Mouse (Mus musculus): ENCODE results near the gene Aloxe3. TPM values are rescaled to one million over a fixed set of nuclear protein-coding genes. Genes with fewer than 3 reads are reported as not detected.

Gene Aloxe3
- not detected for total RNA-seq (2021)
- long read RNA-seq, experiment 1: 0 reads
- long read RNA-seq, experiment 2: 0 reads

GRCm38 (mm10) chr11:69125852-69125918 is at the start of gene Aloxe3:
Gene Aloxe3 (plus strand): TSS chr11:69125896.
- DNase-seq: no peak
- intact Hi-C loops (cut with DNase I; ENCODE audit: low total_unique reads): no loop called here

DNA sequence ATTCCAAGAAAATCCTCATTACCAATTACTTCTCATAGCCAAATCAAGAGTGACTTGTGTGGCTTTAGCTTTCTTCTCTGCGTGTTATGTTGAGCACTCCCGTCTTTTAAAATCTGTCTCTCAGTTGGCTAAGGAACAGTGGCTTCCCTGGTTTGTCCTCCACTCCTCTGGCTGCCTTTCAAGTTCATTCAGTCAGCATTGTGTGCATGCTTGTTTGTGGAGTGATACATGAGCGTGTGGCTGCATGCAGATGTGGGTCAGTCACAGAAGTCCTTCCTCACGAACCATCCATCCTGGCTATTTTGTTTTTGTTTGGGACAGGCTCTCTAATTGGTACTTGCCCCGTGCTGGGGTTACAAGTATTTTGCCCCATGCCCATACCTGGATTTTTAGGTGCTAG is 49.1 kb upstream of the Aloxe3 start:
- DNase-seq: no peak
- intact Hi-C loops (cut with DNase I; ENCODE audit: low total_unique reads): no loop called here

DNA sequence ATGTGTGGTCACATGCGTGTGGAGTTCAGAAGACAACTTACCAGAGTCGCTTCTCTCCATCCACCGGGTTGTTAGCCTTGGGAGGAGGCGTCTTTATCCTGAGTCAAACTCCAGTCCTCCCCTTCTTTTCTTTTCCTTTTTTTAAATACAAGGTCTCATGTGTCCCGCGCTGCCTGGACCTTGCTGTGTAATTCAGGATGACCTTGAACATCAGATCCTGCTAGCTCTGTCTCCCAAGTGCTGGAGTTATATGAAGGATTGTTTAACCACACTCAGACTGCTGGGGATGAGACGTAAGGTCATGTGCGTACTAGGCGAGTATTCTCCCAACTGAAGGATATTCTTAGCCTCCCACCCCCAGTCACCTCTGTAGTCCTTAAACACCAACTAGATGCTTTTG is 48.4 kb upstream of the Aloxe3 start:
- intact Hi-C loops (cut with DNase I; ENCODE audit: low total_unique reads): no loop called here

GRCm38 (mm10) chr11:69078041-69078440 is 47.7 kb upstream of the Aloxe3 start:
- intact Hi-C loops (cut with DNase I; ENCODE audit: low total_unique reads): no loop called here
- DNase-seq: no peak

More for the DNA sequence above, 48.4 kb upstream of the Aloxe3 start:
- no peak for DNase-seq

GRCm38 (mm10) chr11:69078805-69079438 is 46.8 kb upstream of the Aloxe3 start:
- intact Hi-C loops (cut with DNase I; ENCODE audit: low total_unique reads): no loop called here

DNA sequence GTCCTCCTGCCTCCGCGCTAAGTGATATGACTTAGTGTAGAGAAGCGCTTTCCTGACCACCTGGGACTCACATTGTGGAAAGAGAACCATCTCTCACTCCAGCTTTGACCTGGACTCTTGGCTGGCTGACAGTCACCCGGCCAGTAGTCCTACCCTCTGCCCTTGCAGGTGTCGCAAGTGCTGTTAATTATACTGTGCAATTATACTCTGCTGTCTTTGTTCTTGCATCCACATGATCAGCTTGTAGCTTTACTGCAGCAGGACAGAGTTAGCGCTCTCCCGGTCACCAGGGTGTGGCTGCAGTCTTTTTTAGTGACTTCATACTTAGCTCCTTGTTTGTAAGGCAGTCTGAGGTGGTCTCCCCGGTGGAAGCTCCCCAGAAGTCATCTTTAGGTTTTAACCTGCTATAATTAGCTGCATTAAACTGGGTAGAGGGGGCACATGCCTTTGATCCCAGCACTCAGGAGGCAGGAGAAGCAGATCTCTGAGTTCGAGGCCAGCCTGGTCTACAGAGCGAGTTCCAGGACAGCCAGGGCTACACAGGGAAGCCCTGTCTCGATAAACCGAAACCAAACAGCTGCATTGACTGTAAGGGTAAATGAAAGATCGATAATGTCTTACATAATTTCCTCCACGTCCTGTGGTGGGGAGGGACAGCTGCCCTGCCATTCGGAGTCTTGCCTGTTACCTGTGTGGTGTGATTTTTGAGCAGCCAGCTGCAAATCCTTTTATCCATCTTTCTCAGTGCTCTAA is 45.4 kb upstream of the Aloxe3 start:
- intact Hi-C loops (cut with DNase I; ENCODE audit: low total_unique reads): no loop called here
- no peak for DNase-seq

More at GRCm38 (mm10) chr11:69078805-69079438, 46.8 kb upstream of the Aloxe3 start:
- DNase-seq: peak; percentile 31

DNA sequence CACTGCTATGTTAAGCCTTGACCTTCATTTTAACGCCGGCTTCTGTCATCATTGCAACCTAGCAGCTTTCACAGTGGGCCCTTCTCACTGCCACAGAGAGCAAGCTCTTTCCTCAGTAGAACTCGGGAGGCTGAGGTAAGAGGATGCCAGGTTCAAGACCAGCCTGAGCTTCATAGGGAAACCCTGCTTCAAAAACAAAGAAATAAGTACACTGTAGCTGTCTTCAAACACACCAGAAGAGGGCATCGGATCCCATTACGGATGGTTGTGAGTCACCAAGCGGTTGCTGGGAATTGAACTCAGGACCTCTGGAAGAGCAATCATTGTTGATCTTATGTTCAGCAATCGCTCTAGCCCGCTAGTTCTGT is 44.9 kb upstream of the Aloxe3 start:
- intact Hi-C loops (cut with DNase I; ENCODE audit: low total_unique reads): no loop called here
- no peak for DNase-seq

DNA sequence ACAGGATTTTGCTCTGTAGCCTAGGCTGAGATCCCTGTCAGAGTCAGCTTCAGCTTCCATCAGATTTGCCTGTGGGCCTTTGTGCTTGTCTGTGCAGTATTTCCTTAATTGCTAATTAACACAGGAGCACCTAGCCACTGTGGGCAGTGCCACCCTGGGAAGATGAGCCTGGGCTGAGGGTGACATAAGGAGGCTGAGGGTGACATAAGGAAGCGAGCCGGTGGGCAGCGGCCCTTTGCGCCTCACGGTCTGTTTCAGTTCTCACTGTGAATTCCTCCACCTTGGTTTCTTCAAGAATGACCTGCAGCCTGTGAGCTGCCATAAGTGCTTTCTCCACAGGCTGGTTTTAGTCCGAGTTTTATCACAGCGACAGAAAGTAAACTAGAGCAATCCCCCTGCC is 44.1 kb upstream of the Aloxe3 start:
- intact Hi-C loops (cut with DNase I; ENCODE audit: low total_unique reads): no loop called here

DNA sequence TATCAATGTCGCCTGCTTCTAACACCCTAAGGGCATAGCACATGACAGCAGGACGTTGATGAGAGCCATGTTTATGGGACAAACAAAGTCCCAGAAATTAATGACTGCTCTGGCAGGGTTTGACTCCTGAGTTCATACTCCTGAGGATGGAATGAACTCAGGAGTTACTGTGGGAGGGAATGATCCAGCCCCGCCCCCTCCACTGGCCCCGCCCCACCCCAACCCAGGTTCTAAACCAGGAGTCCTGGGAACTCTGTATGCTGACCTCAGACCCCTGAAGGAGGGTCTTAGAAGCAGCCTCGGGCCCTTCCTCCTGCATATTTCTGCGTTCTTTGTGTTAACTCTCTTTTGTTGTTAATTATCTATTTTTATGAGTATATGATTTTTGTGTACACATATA is 40.1 kb upstream of the Aloxe3 start:
- intact Hi-C loops (cut with DNase I; ENCODE audit: low total_unique reads): no loop called here
- DNase-seq: no peak

More for the DNA sequence above, 44.1 kb upstream of the Aloxe3 start:
- DNase-seq: no peak

DNA sequence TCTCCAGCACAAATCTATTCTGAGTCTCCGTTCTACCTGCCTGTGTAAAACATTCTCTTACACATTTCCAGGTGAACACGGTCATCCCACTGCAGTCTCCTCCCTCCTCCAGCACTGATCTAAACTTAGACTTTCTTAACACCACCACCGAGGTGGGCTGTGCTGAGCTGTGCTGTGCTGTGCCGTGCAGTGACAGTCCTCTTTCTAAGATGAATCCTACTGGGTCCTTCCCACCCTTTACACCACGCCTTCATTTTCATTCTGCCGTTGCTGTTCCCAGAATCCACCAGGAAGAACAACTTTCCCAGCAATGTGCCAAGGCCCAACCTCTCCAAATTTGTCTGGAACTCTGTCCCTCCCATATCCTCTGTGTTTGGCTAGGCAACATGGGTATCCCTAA is 39.3 kb upstream of the Aloxe3 start:
- intact Hi-C loops (cut with DNase I; ENCODE audit: low total_unique reads): no loop called here
- no peak for DNase-seq

GRCm38 (mm10) chr11:69087082-69087481 is 38.6 kb upstream of the Aloxe3 start:
- intact Hi-C loops (cut with DNase I; ENCODE audit: low total_unique reads): no loop called here
- no peak for DNase-seq

GRCm38 (mm10) chr11:69087597-69087996 is 38.1 kb upstream of the Aloxe3 start:
- intact Hi-C loops (cut with DNase I; ENCODE audit: low total_unique reads): no loop called here
- DNase-seq: no peak

DNA sequence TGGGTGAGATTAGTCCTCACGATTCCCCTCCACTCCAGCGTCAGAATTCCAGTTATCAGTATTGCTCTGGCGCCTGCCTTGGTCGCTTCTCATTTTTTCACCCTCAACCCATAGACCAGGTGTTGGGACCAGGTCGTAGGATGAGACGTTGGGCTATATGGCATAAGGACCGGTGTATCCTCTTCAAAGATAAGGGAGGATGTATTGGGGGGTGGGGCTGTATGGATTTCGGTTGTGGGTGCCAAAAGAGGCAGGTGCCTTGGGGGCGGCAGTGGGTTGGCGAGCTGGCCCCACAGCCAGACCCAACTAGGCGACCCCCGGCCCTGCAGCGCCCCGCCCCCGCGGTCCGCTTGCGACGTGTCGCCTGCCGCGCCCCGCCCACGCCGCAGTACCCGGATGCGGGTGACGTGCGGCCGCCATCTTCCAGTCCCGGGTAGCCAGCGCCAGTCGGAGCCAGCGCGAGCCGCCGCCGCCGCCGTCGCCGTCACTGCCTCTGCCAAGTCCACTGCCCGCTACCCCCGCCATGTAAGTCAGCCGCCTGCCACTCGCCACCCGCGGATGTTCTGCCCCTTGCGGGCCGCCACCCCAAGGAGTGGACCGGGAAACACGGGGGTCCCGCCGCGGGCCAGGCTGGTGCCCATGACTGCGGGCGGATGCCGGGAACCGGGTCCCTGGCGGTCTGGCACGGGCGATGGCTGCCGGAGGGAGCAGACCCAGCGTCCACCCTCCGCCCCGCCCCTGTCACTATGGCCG is 37.4 kb upstream of the Aloxe3 start, which contains the start of gene Vamp2:
TSS of gene Vamp2 (plus strand) at position 388 of the 753 bp plus-strand sequence.
- peak; percentile 92 for DNase-seq
- intact Hi-C loops (cut with DNase I; ENCODE audit: low total_unique reads): no loop called here

GRCm38 (mm10) chr11:69088856-69089615 is 36.7 kb upstream of the Aloxe3 start:
- DNase-seq: no peak
- intact Hi-C loops (cut with DNase I; ENCODE audit: low total_unique reads): no loop called here

DNA sequence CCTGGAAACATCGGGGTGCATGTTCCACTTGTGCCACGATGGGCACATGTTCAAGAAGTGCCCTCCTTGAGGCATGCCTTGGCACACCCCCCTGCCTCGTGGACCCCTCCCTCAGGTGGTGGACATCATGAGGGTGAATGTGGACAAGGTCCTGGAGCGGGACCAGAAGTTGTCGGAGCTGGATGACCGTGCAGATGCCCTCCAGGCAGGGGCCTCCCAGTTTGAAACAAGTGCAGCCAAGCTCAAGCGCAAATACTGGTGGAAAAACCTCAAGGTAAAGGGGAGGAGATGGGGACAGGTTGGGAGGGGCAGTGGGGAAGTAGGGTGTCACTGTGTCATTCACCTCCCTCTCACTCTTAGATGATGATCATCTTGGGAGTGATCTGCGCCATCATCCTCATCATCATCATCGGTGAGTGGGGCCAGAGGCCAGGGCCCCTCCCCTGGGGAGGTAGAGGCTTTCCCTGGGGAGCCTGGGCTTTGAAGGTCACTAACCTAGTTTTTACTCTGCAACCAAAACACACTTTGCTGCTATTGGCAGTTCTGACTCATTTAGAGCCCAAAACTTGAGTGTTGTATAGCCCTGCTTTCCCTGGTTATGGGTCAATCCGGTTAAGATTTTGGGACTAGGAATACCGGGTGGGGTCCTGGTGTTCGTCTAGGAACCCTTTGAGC is 35.9 kb upstream of the Aloxe3 start:
- intact Hi-C loops (cut with DNase I; ENCODE audit: low total_unique reads): no loop called here

GRCm38 (mm10) chr11:69090367-69090766 is 35.3 kb upstream of the Aloxe3 start:
- DNase-seq: no peak
- intact Hi-C loops (cut with DNase I; ENCODE audit: low total_unique reads): no loop called here

More for the DNA sequence above, 35.9 kb upstream of the Aloxe3 start:
- DNase-seq: no peak

DNA sequence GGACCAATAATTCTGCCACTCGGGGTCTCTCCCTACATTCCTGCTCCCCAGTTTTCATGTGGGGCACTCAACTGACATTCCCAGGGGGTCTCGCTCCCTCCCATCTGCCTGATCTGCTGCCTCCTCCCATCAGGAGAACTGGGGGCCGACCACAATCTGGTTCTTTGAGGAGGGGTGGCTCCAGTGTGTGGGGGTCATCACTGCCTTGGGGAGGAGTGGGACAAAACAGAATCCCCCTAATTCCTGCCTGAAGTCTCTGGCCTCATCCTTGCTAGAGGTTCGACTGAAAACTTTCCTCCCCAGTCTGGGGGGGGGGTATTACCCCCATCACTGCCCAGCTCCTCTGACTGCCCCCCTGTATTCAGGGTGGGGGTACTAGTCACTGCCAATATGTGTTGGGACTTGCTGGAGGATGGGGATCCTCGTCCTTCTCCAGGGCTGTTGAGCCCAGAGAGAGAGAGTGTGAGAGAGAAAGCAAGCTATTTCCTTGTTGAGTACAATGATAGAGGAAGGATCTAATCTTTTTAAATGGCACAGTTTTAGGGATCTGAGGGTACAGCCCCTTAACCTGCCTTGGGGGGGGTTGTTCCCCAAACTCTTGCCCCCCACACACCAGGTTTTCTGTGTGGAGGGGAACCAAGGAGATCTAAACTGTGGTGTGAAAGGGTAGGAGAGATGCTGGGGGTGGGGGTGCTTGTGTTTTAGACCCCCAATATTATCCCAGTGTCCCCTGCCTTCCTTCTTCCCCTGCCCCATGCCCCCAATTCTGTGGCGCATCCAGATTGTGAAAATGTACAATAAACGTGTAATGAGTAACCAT is 33.9 kb upstream of the Aloxe3 start:
- intact Hi-C loops (cut with DNase I; ENCODE audit: low total_unique reads): no loop called here
- DNase-seq: no peak

DNA sequence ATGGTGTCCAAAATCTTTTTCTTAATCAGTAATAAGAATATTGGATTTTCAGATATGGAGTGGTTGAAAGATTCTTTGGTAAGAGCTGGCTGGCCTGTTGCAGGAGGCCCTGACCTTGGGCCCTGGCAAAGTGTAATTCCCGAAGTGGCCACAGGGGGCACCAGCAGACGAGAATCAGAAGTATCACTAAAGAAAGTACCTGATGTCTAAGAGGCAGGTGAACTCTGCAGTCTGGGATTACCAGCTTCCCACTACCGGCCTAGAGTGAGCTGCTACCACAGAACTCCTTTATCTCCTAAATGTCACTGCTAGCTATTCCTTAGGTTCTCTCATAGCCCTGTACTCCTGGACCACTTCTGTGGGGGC is 33.3 kb upstream of the Aloxe3 start:
- DNase-seq: peak; percentile 85
- intact Hi-C loops (cut with DNase I; ENCODE audit: low total_unique reads): no loop called here

- no peak for DNase-seq
- intact Hi-C loops (cut with DNase I; ENCODE audit: low total_unique reads): no loop called here
These were observed 32.8 kb upstream of the Aloxe3 start for GRCm38 (mm10) chr11:69092871-69093270.

All from gastrocnemius, postnatal 14 days (tissue).